Mouse (Mus musculus): Measurements from ENCODE around the gene Arhgap21.

Gene Arhgap21

GRCm38 (mm10) chr2:20968441-20969200, at the start of gene Arhgap21:
Arhgap21 (minus strand) TSS chr2:20968881.
- in situ Hi-C loops (cut with MboI; ENCODE audit: low pct_unique_long_range_greater_than_20kb in 1 of 2, low sequenced_read_pairs in 2 of 2, unreplicated experiment in 1 of 2), result no loop called here

DNA sequence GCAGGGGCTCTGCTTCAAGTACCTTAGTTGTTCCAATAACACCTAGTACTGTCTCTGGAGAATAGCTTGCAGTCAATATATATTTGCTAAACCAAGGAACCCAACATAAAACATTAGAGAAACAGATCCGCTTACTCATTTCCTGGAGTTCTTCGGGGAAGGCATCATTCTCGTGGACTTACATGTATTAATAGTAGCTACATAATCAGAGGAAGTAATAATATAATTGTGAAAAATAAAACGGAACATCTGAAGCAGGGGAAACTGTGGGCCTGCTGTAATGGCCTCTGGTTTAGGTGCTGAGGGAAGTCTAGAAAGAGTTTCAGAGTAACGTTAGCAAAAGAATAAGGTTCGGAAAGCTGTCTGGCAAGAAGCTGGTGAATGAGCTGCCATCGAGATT, 47.9 kb upstream of the Arhgap21 start:
- in situ Hi-C loops (cut with MboI; ENCODE audit: low pct_unique_long_range_greater_than_20kb in 1 of 2, low sequenced_read_pairs in 2 of 2, unreplicated experiment in 1 of 2), result no loop called here

DNA sequence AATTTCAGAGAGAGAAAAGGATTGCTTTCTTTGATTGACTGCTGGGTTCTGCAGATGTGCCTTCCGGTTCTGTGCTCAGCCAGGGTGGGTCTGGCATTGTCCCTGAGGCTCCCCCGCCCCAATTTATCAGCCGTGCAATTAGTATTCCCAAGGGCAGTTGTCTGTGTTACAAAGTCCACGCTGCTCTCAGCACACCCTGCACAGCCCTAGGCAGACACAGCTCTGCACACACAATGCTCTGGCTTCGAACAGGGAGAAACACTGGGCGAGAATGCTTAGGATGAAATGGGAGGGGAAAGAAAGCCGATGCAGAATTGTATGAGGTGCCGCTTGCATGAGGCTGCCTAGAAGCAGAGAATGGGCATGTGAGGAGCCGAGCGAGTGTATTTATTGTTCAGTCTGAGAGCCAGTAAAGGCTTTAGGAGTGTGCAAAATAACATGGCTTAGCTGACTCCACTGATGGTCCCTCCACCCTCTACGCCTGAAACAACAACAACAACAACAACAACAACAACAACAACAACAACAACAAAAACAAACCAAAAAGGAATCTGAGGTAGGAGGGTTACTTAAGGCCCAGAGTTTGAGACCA, 42.2 kb upstream of the Arhgap21 start:
- in situ Hi-C loops (cut with MboI; ENCODE audit: low pct_unique_long_range_greater_than_20kb in 1 of 2, low sequenced_read_pairs in 2 of 2, unreplicated experiment in 1 of 2), result no loop called here

DNA sequence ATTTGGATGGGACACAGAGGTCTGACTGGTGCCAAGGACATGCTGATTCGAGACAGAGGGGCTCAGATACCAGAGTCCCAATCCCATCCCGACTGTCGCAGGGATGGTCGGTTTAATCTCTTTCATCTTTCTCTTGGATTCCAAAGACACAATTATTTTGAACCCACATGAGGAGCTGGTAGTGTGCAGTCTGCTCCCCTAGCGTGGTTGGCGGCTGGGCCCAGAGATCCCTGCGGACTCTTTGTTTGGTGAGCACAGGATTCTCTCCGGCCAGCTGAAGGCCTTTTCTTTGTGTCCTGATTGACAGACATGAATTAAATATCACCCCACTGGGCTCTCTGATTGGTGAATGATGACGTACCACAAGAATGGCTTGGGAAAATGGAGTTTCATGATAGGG, 41.5 kb upstream of the Arhgap21 start:
- in situ Hi-C loops (cut with MboI; ENCODE audit: low pct_unique_long_range_greater_than_20kb in 1 of 2, low sequenced_read_pairs in 2 of 2, unreplicated experiment in 1 of 2), result no loop called here

DNA sequence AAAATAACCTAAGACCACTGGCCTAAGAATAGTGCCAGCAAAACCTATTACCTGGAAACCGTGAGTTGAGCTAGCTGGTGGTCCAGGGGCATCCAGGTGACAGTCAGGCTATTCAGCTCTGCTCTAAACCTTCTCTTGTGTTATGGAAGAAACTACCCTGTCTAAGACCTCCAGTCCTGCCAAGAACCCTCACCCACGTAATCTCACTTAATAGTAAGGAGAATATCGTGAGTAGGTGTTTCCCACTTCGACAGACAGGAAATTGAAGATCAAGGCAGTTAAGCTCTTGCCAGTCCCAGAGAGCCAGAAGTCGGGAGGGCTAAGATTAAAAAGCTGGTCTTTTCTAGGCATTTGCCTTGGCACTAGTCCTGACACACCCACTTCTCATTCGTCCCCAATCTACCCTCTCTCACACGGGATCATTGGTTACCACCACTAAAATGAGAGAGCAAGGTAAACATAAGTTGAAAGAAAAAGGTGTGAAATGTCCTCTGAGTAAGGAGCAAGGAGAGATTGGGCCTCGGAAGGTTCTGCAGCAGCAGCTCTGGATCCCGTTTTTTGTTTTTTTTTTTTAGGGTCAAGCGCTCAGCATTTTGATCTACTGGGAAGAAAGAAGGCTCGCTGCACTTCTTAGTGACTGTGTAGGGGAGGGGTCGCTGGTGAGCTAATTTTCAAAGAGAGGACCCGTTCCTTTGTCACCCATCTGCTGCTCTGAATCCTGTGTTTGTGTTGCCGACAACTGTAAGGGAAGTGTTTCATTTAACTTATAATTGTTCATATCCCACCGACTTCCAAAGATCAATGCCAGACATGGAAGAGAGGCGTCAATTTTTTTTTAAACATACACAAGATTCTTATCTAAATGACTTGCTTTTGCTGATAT, 40.8 kb upstream of the Arhgap21 start:
- in situ Hi-C loops (cut with MboI; ENCODE audit: low pct_unique_long_range_greater_than_20kb in 1 of 2, low sequenced_read_pairs in 2 of 2, unreplicated experiment in 1 of 2), result no loop called here

GRCm38 (mm10) chr2:21002538-21002937, 33.9 kb upstream of the Arhgap21 start:
- in situ Hi-C loops (cut with MboI; ENCODE audit: low pct_unique_long_range_greater_than_20kb in 1 of 2, low sequenced_read_pairs in 2 of 2, unreplicated experiment in 1 of 2), result no loop called here

GRCm38 (mm10) chr2:21001156-21001555, 32.5 kb upstream of the Arhgap21 start:
- in situ Hi-C loops (cut with MboI; ENCODE audit: low pct_unique_long_range_greater_than_20kb in 1 of 2, low sequenced_read_pairs in 2 of 2, unreplicated experiment in 1 of 2), result no loop called here

DNA sequence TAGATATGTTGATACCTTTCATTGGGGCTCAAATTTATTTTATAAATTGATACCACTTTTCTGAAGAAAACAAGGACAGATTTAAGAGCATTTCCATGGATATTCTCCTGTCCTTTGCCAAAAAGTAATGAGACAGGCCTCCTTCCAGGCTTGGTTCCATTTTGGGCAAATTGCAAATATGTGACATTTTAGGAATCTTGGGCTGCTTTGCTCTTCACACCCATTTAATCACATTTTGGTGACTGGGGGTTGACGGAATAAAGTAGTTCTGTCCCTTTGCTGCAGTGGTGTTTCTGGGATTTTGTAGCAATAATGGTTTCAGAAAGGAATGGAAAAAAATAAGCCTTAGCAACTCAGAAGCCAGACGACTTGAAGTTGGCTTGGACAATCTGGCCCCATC, 26.9 kb upstream of the Arhgap21 start:
- in situ Hi-C loops (cut with MboI; ENCODE audit: low pct_unique_long_range_greater_than_20kb in 1 of 2, low sequenced_read_pairs in 2 of 2, unreplicated experiment in 1 of 2), result no loop called here

DNA sequence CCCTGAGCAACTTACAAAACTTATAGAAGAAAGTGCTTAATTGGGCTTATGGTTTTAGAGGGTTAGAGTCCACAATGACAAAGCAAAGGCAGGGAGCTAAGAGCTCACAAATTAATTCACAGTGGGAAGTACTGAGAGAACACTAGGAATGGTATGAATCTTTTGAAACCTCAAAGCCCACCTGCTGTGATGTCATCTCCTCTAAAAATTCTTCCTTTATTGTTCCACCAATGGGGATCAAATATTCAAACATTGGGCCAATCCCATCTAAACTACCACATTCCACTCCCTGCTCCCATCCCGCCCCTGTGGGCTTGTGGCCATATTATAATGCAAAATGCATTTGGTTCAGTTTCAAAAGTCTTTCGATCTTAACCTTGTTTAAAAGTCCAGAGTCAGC, 22.8 kb upstream of the Arhgap21 start:
- in situ Hi-C loops (cut with MboI; ENCODE audit: low pct_unique_long_range_greater_than_20kb in 1 of 2, low sequenced_read_pairs in 2 of 2, unreplicated experiment in 1 of 2), result no loop called here

DNA sequence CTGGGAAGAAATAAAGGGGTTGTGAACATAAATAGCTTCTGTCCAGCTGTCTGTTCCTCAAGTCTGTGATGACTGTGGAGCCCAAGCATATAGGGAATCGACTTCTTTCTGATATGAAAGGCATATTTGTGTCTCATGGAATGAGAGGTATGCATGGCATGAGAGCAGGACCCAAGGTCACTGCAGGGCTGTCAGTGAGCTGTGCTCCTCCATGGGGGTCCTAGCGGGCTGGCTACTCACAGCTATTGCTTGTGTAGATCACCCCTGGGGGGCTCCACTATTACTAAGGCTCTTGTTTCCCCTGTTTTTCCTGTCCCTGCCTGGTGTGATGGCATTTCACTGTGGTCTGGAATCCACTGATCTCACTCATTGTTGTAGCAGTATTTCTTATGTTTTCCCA, 22.2 kb upstream of the Arhgap21 start:
- in situ Hi-C loops (cut with MboI; ENCODE audit: low pct_unique_long_range_greater_than_20kb in 1 of 2, low sequenced_read_pairs in 2 of 2, unreplicated experiment in 1 of 2), result no loop called here

DNA sequence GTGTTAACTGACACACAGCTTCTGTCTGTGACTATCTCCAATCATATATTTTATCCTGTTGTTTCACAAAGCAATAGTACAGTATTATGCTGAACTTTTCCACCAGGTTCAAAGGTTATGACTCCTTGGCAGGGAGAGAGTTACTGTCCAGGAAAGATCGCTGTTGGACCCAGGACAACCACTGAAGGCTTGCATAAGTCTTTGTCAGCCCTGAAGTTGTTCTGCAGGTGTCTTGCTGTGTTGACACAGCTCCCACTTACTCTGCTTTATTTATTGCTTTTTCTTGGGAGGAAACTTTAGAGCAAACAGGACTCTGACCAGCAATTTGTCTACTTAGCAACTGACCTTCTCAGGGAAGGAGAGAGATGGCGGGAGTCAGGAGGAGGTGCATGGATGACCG, 21.4 kb upstream of the Arhgap21 start:
- in situ Hi-C loops (cut with MboI; ENCODE audit: low pct_unique_long_range_greater_than_20kb in 1 of 2, low sequenced_read_pairs in 2 of 2, unreplicated experiment in 1 of 2), result no loop called here

GRCm38 (mm10) chr2:20987822-20988221, 19.1 kb upstream of the Arhgap21 start:
- in situ Hi-C loops (cut with MboI; ENCODE audit: low pct_unique_long_range_greater_than_20kb in 1 of 2, low sequenced_read_pairs in 2 of 2, unreplicated experiment in 1 of 2), result no loop called here

GRCm38 (mm10) chr2:20978726-20979125, 10.0 kb upstream of the Arhgap21 start:
- in situ Hi-C loops (cut with MboI; ENCODE audit: low pct_unique_long_range_greater_than_20kb in 1 of 2, low sequenced_read_pairs in 2 of 2, unreplicated experiment in 1 of 2), result no loop called here

DNA sequence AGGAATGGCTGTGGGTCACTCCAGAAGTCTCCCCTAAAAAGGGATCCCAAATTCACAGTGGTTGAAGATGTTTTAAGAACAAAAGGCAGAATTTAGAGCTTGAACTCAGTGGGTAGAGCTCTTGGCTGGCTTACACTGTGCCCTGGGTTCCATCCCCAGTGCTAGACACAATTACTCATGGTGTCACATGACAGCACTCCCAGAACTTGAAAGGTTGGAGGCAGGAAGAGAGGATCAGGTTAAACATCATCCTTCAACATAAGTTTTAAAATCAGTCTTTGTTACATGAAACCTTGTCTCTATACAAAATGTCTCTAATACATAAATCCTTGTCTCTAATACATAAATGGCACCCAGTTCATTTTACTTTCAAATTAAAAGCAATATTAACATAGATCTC, 8.4 kb upstream of the Arhgap21 start:
- in situ Hi-C loops (cut with MboI; ENCODE audit: low pct_unique_long_range_greater_than_20kb in 1 of 2, low sequenced_read_pairs in 2 of 2, unreplicated experiment in 1 of 2), result no loop called here

DNA sequence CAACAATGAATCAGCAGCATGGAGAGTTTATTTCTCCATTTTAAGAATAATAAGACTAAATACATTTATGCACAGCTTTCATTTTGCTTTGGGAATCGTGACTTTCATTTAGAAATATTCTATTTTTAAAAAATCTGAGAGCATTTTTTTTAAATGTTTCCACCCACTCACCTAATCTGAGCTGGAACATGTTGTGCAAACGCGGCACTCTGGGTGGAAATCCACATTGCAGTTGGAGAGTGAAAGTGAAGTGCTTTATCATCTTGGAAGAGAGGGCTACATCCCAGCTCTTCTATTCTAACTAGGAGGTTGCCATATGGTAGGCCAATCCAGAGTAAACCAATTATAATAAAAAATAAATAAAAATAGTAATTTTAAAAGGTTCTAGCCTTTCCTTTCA, 4.8 kb upstream of the Arhgap21 start:
- in situ Hi-C loops (cut with MboI; ENCODE audit: low pct_unique_long_range_greater_than_20kb in 1 of 2, low sequenced_read_pairs in 2 of 2, unreplicated experiment in 1 of 2), result no loop called here

- in situ Hi-C loops (cut with MboI; ENCODE audit: low pct_unique_long_range_greater_than_20kb in 1 of 2, low sequenced_read_pairs in 2 of 2, unreplicated experiment in 1 of 2), result no loop called here
Observed at GRCm38 (mm10) chr2:20972180-20972579, 3.5 kb upstream of the Arhgap21 start.

- in situ Hi-C loops (cut with MboI; ENCODE audit: low pct_unique_long_range_greater_than_20kb in 1 of 2, low sequenced_read_pairs in 2 of 2, unreplicated experiment in 1 of 2), result no loop called here
Observed at GRCm38 (mm10) chr2:20971628-20972027, 2.9 kb upstream of the Arhgap21 start.

GRCm38 (mm10) chr2:20969201-20970200, 820 bp upstream of the Arhgap21 start:
- in situ Hi-C loops (cut with MboI; ENCODE audit: low pct_unique_long_range_greater_than_20kb in 1 of 2, low sequenced_read_pairs in 2 of 2, unreplicated experiment in 1 of 2), result no loop called here

Measured in mouse embryonic stem cell (cell line).